Mouse (Mus musculus): Measurements from ENCODE around the gene Capza1.

- TF ChIP-seq POLR2A (IDR thresholded peaks at IDR 0.05; ENCODE audit: insufficient read depth, low read depth, low read length) (no peak), CTCF (IDR thresholded peaks at IDR 0.05) (no peak)
Measured at GRCm38 (mm10) chr3:104856106-104856505, 8.2 kb downstream of the Capza1 start.
